Mouse (Mus musculus): ENCODE data around the gene Ankrd63.
A peak's percentile ranks its signal among the peaks of the same experiment; 100 is the strongest.

Gene Ankrd63

DNA sequence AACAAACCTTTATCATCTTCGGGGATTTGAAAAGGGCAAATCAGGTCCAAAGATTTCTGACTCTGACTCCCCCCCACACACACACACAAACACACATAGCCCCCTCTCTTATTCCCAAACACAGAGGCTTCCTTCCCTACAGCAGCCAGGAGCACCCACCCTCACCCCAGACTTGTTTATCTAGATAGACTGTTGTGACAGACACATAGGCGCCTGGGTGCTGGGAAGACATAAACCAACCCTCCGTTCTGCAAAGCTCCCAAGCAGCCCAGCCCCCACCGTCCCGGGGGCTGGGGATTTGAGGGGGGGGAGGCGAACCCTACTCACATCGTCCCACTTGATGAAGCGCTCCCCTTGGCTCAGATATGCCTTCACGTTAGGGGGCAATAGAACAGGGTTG is 24.1 kb upstream of the Ankrd63 start:
- DNase-seq (ENCODE audit: low read depth in 2 of 2, low spot score in 2 of 2): no peak

DNA sequence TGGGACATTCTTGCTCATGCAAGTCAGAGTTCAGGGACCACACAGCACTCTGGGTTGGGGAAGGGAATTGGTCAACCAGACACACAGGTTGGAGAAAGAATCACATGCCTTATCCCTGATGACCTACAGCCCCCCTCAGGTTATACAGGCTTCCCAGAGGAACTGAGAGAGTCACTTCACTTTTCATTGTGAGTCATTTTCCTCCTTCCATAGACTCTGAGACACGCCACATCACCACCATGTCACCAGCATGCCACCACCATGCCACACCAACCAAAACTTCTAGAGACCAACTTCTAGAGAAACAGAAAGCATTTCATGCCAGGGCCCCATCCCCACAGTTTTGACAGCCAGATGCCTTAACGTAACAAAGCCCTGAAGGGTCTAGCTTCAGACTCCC is 23.1 kb upstream of the Ankrd63 start:
- no peak for DNase-seq (ENCODE audit: low read depth in 2 of 2, low spot score in 2 of 2)

- DNase-seq (ENCODE audit: low read depth in 2 of 2, low spot score in 2 of 2): no peak
Measured at GRCm38 (mm10) chr2:118725511-118725910, 21.7 kb upstream of the Ankrd63 start.

GRCm38 (mm10) chr2:118723693-118724486 is 20.1 kb upstream of the Ankrd63 start:
- no peak for DNase-seq (ENCODE audit: low read depth in 2 of 2, low spot score in 2 of 2)

DNA sequence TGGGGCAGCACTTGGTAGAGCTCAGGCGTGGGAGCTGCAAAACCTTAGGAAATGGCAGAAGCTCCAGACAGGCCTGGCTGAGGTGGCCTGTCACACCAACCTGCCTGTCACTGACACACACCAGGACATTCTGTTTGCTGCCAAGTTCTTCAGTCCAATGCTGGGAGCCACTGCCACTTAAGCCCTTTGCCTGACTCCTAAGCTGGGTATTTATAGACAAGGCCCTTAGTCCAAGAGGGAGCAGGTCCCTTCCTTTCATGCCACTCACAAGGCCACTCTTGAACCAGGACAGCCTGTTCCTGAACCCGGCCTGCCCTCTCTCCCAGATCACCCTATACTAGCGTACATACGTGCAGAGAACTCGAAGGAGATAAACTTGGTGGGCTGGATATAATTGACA is 12.9 kb upstream of the Ankrd63 start:
- no peak for DNase-seq (ENCODE audit: low read depth in 2 of 2, low spot score in 2 of 2)

DNA sequence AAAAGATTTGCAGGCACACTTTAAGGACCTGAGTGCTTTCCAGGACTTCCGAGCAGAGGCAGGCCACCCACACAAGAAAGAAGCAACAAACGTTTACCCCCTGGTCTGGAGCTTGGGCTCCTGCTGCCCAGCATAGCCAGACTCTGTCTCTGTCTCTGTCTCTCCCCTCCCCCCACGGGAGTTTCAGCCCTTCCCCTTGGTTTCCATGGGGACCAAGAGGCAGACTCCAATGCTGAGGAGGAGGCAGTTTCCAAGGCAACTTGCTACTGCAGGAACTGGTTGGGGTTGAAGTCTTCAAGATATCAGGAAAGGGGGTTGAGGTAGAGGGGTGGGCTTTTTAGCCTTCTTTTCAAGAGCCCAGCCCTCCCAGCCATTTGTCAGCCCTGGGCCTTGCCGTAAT is 10.5 kb upstream of the Ankrd63 start:
- no peak for DNase-seq (ENCODE audit: low read depth in 2 of 2, low spot score in 2 of 2)

DNA sequence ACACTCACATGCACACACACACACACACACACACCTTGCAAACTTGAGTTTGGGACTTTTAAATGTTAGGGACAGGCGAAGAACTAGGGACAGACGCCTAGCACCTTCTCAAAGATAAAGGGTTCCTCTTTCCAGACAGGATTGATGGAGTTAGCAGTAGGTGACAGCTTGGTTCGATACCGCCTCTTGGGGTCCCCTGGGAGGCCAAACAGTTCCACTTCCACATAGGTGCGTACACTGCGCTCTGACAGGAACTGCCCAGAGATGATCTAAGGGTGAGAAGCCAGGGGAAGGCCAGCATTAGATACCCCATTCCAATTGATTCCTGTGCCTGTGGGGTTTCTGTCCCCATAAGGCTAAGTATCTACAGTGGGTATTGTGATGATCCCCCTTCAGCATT is 9.9 kb upstream of the Ankrd63 start:
- DNase-seq (ENCODE audit: low read depth in 2 of 2, low spot score in 2 of 2): no peak

DNA sequence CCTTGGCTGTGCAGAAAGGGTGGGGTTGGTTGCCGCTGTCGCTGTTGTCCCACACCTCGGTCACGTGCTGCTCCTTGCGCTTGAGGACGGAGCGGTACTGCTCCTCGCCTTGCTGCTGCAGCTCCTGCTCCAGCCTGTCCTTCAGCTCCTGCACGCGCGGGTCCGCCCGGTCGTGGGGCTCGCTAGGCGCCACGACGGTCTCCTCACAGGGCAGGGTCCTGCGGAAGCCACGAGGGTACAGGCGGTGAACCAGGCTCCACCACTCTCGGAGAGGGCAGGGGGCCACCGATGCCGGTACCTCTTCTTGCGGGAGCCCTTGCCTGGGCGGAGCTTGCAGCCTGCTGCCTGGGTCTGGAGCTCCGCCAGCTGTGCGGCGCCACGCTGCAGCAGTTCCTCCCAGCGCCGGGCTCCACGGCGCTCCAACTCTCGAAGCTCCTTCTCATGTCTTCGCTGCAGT is 7.3 kb upstream of the Ankrd63 start:
- no peak for DNase-seq (ENCODE audit: low read depth in 2 of 2, low spot score in 2 of 2)

GRCm38 (mm10) chr2:118709655-118710221 is 6.0 kb upstream of the Ankrd63 start:
- DNase-seq (ENCODE audit: low read depth in 2 of 2, low spot score in 2 of 2): no peak

GRCm38 (mm10) chr2:118708472-118708871 is 4.7 kb upstream of the Ankrd63 start:
- DNase-seq (ENCODE audit: low read depth in 2 of 2, low spot score in 2 of 2): no peak

DNA sequence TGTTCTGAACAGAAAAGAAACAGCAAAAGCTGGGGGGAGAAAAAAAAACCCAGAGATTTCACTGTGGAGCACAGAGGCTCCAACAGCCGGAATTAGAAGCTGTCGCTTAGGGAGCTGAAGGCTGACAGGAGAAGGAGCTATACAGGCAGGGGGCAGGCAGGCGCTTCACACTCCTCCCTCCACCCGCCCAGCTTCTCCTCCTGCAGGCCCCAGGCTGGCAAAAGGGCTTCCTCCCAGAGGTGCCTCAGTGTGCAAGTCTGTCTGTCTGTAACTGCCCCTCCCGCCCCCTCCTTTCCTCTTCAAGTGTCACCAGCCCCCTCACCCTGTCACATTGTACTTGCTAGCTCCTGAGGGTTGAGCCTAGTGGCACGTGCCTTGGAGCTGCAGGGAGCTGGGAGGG is 2.7 kb upstream of the Ankrd63 start:
- no peak for DNase-seq (ENCODE audit: low read depth in 2 of 2, low spot score in 2 of 2)

DNA sequence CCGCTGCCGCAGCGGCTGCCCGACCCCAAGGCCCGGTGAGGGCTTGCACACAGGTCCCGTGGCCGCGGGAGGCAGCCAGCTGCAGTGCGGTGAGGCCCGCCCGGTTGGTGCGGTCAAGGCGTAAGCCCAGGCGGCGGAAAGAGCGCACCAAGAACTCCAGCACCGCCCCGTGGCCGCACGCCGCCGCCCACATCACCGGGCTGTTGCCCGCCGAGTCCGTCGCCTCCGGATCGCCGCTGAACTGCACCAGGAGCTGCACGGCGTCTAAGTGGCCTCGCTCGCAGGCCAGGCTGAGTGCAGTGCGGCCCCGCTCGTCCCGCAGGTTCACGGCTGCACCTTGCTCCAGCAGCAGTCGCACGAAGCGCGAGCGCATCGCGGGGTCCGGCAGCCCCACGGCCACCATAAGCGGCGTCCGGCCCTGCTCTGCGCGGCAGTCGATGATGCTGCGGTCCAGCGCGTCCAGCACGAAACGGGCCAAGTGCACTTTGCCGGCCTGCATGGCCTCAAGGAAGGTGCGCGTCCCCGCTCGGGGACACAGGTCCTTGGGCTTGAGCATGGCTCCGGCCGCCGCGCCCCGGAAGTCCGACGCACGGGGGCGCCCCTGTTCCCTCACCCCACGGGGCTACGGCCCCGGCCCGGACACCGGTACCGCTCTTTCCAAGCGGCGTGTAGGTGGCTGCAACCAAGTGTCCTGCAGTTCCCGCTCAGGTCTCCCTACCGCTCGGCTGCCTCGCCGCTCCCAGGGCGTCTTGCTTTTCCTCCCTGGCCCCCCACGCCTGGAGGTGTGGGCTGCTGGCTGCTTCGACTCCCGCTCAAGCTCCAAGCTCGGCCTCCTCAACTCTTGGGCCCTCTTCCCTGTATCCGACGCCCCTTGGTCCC is 641 bp downstream of the Ankrd63 start:
- DNase-seq (ENCODE audit: low read depth in 2 of 2, low spot score in 2 of 2): no peak

DNA sequence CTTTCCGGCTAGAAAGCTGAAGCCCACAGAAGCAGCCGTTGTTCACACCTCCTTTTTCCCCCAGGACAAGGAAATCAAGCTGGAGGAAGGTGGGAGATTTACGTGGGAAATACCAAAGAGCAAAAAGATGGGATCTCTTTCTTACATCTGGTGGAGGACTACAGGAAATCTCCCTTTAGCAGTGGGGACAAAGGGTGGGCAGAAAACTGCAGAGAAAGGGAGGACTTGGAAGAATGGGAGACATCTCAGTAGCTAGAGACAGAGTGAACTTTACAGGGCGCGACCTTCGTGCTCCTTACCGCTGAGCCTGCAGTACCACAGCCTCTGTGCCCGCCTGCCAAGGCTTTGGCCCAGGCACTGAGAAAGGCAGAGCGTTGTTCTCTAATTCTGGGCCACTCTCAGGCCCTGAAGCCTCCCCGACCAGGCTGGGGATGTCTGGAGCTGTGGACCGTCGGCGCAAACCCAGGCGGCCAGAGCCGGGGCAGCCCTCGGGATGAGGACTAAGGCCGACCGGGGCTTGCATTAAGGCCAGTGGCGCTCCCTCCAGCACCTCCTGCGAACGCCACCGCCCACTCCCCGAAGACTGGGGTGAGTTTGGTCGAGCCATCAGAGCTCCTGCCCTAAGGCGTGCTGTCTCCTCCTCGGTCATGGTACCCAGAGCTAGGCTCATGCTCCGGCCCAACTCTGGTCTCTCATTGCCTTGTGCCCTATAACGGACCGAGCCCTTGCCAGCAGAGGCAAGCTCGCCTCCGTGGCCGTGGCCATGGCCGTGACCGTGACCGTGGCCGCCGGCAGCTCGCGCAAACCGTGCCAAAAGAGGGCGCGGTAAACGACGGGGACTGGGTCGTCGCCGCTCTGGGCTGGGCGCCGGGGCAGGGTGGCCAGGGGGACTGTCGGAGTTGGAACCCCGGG is 1.5 kb downstream of the Ankrd63 start:
- no peak for DNase-seq (ENCODE audit: low read depth in 2 of 2, low spot score in 2 of 2)

DNA sequence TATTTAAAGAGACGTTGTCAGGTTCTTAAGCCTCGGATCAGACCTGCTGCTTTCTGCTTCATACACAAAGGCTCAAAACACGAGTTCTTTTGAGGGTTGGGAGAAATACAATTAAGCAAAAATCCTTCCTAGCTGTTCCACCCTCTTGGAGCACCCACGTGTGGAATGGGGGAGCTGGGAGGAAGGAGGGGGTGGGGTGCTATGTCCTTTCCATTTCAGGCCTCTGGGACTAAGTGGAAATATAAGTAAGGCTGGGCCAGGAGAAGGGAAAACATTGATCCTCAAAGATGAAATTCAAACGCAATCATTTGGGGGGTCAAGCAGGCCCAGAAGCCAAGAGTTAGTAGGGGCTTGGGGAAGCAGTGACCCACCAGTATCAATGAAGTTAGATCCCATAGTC is 2.6 kb downstream of the Ankrd63 start:
- no peak for DNase-seq (ENCODE audit: low read depth in 2 of 2, low spot score in 2 of 2)

GRCm38 (mm10) chr2:118700179-118701062 is 3.3 kb downstream of the Ankrd63 start:
- peak; percentile 59 to 74 for DNase-seq (ENCODE audit: low read depth in 2 of 2, low spot score in 2 of 2)

GRCm38 (mm10) chr2:118697955-118698354 is 5.8 kb downstream of the Ankrd63 start:
- DNase-seq (ENCODE audit: low read depth in 2 of 2, low spot score in 2 of 2): no peak

DNA sequence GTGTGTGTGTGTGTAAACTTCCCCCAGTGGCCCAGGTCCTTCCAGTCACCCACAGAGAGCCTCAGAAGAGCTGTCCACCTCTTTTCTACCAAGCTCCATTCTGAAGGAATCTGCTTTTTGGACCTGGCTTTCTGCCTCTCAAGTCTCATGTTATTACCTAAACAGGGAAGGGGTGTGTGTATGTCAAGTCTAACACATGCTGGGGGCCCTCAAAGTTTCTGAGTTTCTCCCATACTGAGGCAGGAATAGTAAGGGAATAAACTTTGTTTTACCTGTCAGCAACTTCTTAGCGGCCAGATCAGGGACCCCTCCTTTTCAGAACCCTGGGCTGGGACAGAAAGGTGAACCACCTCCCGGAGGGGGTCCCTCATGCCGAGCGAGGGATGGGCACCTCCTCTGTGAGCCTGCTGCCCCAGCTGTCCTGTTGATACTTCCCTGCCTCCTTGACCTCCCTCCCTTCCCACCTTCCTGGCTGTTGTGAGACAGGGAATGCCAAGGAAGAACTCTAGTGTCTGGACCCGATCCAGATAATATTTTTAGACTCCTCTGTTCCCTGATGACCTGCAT is 6.4 kb downstream of the Ankrd63 start:
- no peak for DNase-seq (ENCODE audit: low read depth in 2 of 2, low spot score in 2 of 2)

GRCm38 (mm10) chr2:118696451-118697308 is 7.1 kb downstream of the Ankrd63 start:
- DNase-seq (ENCODE audit: low read depth in 2 of 2, low spot score in 2 of 2): no peak

All from CD8-positive naive resting alpha-beta T cell, adult 2 months (primary cell).